Mouse (Mus musculus): ENCODE measurements around the gene Msh5.
"Not testable (repeated sequence)": the region's sequence is repeated elsewhere in the genome, so short reads cannot be mapped to it uniquely, and the experiment has no call there.

Msh5 gene

GRCm38 (mm10) chr17:35023756-35024155 is 22.8 kb downstream of the Msh5 start:
- no peak for DNase-seq (ENCODE audit: low read depth)

GRCm38 (mm10) chr17:35023221-35023620 is 23.3 kb downstream of the Msh5 start:
- no peak for DNase-seq (ENCODE audit: low read depth)

GRCm38 (mm10) chr17:35022541-35023060 is 23.9 kb downstream of the Msh5 start:
- no peak for DNase-seq (ENCODE audit: low read depth)

GRCm38 (mm10) chr17:35021842-35022477 is 24.6 kb downstream of the Msh5 start:
- DNase-seq (ENCODE audit: low read depth): no peak

- DNase-seq (ENCODE audit: low read depth): no peak
These were observed 25.3 kb downstream of the Msh5 start for GRCm38 (mm10) chr17:35021163-35021808.

GRCm38 (mm10) chr17:35020551-35020950 is 26.0 kb downstream of the Msh5 start:
- no peak for DNase-seq (ENCODE audit: low read depth)

- no peak for DNase-seq (ENCODE audit: low read depth)
These were observed 26.7 kb downstream of the Msh5 start for GRCm38 (mm10) chr17:35019894-35020293.

- DNase-seq (ENCODE audit: low read depth): no peak
These were observed 28.4 kb downstream of the Msh5 start for GRCm38 (mm10) chr17:35018171-35018570.

- DNase-seq (ENCODE audit: low read depth): no peak
These were observed 28.9 kb downstream of the Msh5 start for GRCm38 (mm10) chr17:35017706-35018030.

- DNase-seq (ENCODE audit: low read depth): no peak
These were observed 29.5 kb downstream of the Msh5 start for GRCm38 (mm10) chr17:35016791-35017705.

GRCm38 (mm10) chr17:35016376-35016775 is 30.2 kb downstream of the Msh5 start, which contains the start of gene Vwa7:
Gene Vwa7 (plus strand): TSS chr17:35016579.
- no peak for DNase-seq (ENCODE audit: low read depth)

GRCm38 (mm10) chr17:35015296-35015695 is 31.2 kb downstream of the Msh5 start:
- no peak for DNase-seq (ENCODE audit: low read depth)

- no peak for DNase-seq (ENCODE audit: low read depth)
These were observed 33.3 kb downstream of the Msh5 start for GRCm38 (mm10) chr17:35013221-35013620.

GRCm38 (mm10) chr17:35012430-35012829 is 34.1 kb downstream of the Msh5 start:
- DNase-seq (ENCODE audit: low read depth): no peak

GRCm38 (mm10) chr17:35011440-35011839 is 35.1 kb downstream of the Msh5 start:
- DNase-seq (ENCODE audit: low read depth): no peak

GRCm38 (mm10) chr17:35009586-35009985 is 37.0 kb downstream of the Msh5 start:
- no peak for DNase-seq (ENCODE audit: low read depth)

- DNase-seq (ENCODE audit: low read depth): no peak
These were observed 39.1 kb downstream of the Msh5 start for GRCm38 (mm10) chr17:35007387-35007991.

GRCm38 (mm10) chr17:35005902-35006301 is 40.6 kb downstream of the Msh5 start:
- DNase-seq (ENCODE audit: low read depth): not testable (repeated sequence)

- no peak for DNase-seq (ENCODE audit: low read depth)
These were observed 41.4 kb downstream of the Msh5 start for GRCm38 (mm10) chr17:35005158-35005557.

GRCm38 (mm10) chr17:35004075-35004717 is 42.3 kb downstream of the Msh5 start:
- no peak for DNase-seq (ENCODE audit: low read depth)

- no peak for DNase-seq (ENCODE audit: low read depth)
These were observed 43.3 kb downstream of the Msh5 start for GRCm38 (mm10) chr17:35003022-35003838.

Measured in fibroblast of lung, adult 2 months (primary cell).